Mouse (Mus musculus): ENCODE results near the gene D130043K22Rik.

DNA sequence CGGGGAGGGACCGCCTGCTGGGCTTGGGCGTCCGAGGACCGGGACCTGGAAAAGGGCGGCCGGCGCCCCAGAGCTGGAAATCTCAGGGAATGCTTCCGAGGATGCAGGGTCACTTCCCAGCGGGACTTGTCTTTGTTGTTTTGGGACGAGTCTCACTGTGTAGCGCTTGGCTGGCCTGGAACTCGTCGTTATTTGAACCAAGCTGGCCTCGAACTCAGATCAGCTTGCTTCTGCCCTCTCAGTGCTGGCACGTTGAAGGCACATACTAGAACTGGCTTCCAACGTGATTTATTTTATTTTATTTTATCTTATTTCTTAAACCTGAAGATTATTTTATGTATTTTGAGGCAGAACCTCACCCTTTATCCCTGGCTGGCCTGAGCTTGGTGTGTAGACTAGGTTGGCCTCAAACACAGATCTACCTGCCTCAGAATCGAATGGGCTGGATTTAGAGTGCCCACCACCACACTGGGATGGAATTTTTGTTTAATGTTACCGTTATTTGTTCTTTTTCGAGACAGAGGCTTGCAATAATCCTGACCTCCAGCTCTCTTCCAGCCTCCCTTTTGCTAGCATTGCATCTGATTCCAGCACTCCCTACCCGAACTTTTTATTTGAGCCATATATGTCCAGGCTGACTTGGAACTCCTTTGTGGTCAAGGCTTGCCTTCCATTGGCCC, 12.7 kb upstream of the D130043K22Rik start:
- TF ChIP-seq POLR2A (IDR thresholded peaks at IDR 0.05; ENCODE audit: low read depth, low read length): no peak
- no peak for TF ChIP-seq CTCF (IDR thresholded peaks at IDR 0.05; ENCODE audit: extremely low read depth, insufficient read length, insufficient replicate concordance, low read depth, low read length)

Measured in small intestine, adult 2 months (tissue).